Mouse (Mus musculus): ENCODE results near the gene Cbr4. TPM values are rescaled to one million over a fixed set of nuclear protein-coding genes. Genes with fewer than 3 reads are reported as not detected.

Gene Cbr4
- total and polyA plus RNA-seq, 3 experiments = 37.0 to 59.1 (median 40.2) TPM

DNA sequence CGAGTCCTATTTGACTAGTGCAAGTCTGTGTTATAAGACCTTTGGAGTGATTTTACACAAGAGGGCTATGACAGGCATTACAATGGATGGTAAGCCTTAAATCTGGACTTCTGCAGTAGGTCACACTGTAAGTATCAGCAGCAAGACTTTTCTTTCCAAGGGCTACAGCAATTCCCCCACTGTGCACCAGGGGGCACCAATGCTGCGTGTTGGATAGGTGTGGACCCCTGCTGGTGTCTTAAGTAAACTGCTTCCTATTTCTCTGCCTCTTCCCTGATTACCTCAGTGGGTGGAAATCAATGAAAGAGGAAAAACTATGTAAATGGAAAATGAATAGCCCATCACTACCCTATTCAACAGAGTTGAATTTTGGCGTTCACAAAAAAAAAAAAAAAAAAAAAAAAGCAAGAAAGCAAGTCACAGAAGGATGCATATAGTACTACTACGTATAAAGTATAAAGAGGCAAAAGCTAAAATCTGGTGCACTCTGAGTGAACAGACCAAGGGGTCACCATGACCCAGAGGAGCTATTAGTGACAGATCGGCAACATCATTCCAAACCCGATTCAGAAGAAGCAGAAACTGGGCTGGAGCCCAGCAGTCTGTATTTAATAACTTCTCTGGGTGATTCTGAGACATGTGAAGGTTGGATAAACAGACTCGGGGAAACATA lies 52.4 kb downstream of the Cbr4 start:
- dilution Hi-C loops (cut with MboI; ENCODE audit: extremely low pct_ligation_motif_present, extremely low pct_unique_long_range_greater_than_20kb, low sequenced_read_pairs) = no loop called here
- peaks cover 3 to 17% of the 10 kb centered on the region in 2 experiments for H3K36me3 ChIP-seq (replicated peaks in 1 of 2; ENCODE audit: control insufficient read depth in 1 of 2, insufficient read depth in 1 of 2, low read length in 1 of 2)

DNA sequence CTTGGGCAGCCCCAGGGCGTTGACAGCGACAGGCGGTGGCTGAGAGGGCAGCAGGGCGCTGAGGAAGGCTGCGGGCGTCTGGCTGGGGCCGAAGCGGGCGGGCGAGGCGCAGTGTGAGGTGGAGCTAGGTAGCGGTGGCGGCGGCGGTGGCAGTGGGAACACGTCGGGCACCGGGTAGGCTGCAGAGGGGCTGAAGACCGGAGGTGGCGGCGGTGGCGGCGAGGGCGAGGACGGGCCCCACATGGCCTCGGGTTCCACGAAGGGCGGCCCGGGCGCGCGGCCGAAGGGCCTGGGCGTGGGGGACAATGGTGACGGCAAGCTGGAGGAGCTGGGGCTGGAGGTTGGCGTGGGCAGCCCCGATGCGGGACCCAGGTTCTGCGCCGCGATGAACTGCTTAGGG lies 62.1 kb downstream of the Cbr4 start:
- H3K4me3 ChIP-seq (replicated peaks in 1 of 3; ENCODE audit: low read depth in 2 of 3, low read length in 2 of 3, poor library complexity in 1 of 3) = no peak overlapping the region
- in situ Hi-C loops (cut with MboI; ENCODE audit: low pct_ligation_motif_present, low pct_unique_long_range_greater_than_20kb, low sequenced_read_pairs) (no loop called here), dilution Hi-C loops (cut with MboI; ENCODE audit: extremely low pct_ligation_motif_present, extremely low pct_unique_long_range_greater_than_20kb, low sequenced_read_pairs) (no loop called here)
- no peak overlapping the region for H3K27ac ChIP-seq (ENCODE audit: insufficient read depth, low read depth)
- H3K27me3 ChIP-seq (replicated peaks) = no peaks in the 10 kb centered on the region
- H3K4me1 ChIP-seq (ENCODE audit: control insufficient read depth in 1 of 2, insufficient read depth in 2 of 2) = peaks cover 2 to 22% of the 10 kb centered on the region in 2 experiments; a peak in 3 of 4 replicates
- DNase-seq (ENCODE audit: extremely low read depth) = no peak
- peaks cover 18% of the 10 kb centered on the region for H3K9me3 ChIP-seq (replicated peaks; ENCODE audit: low read length)
- TF ChIP-seq CTCF (conservative IDR thresholded peaks at IDR 0.05 in 1 of 2, IDR thresholded peaks at IDR 0.05 in 1 of 2; ENCODE audit: low read depth in 2 of 2, low read length in 2 of 2) = no peak
- no peak for TF ChIP-seq PAX5 (IDR thresholded peaks at IDR 0.05; ENCODE audit: low read length)
- TF ChIP-seq SIN3A (IDR thresholded peaks at IDR 0.05; ENCODE audit: low read length) = no peak
- TF ChIP-seq BHLHE40 (IDR thresholded peaks at IDR 0.05; ENCODE audit: low read depth, low read length) = no peak
- no peak for TF ChIP-seq JUND (conservative IDR thresholded peaks at IDR 0.05; ENCODE audit: low read depth, low read length)
- TF ChIP-seq EP300 (IDR thresholded peaks at IDR 0.05; ENCODE audit: low read length) = no peak
- TF ChIP-seq KAT2A (IDR thresholded peaks at IDR 0.05; ENCODE audit: insufficient replicate concordance, low read length) = no peak
- TF ChIP-seq ZC3H11A (IDR thresholded peaks at IDR 0.05; ENCODE audit: low read depth, low read length) = no peak
- no peak for TF ChIP-seq MAFK (IDR thresholded peaks at IDR 0.05; ENCODE audit: insufficient replicate concordance, low read length)
- no peak for TF ChIP-seq HCFC1 (IDR thresholded peaks at IDR 0.05; ENCODE audit: low read depth, low read length)
- TF ChIP-seq USF2 (conservative IDR thresholded peaks at IDR 0.05; ENCODE audit: low read depth, low read length) = no peak
- no peak for TF ChIP-seq ETS1 (conservative IDR thresholded peaks at IDR 0.05; ENCODE audit: low read depth, low read length)
- no peak for TF ChIP-seq ZKSCAN1 (IDR thresholded peaks at IDR 0.05; ENCODE audit: borderline replicate concordance, low read depth, low read length)
- TF ChIP-seq MYC (IDR thresholded peaks at IDR 0.05; ENCODE audit: low read depth, low read length) = no peak
- no peak for TF ChIP-seq UBTF (IDR thresholded peaks at IDR 0.05; ENCODE audit: low read depth, low read length)
- no peak for TF ChIP-seq ELF1 (IDR thresholded peaks at IDR 0.05; ENCODE audit: low read depth, low read length)
- TF ChIP-seq IRF4 (IDR thresholded peaks at IDR 0.05; ENCODE audit: low read depth, low read length) = no peak
- no peak overlapping the region for H3K4me2 ChIP-seq (ENCODE audit: insufficient read depth, low read depth, poor library complexity, severe bottlenecking)
- H3K9ac ChIP-seq (ENCODE audit: insufficient read depth, low read depth) = no peak overlapping the region
- peaks cover 14 to 18% of the 10 kb centered on the region in 2 experiments for H3K36me3 ChIP-seq (replicated peaks in 1 of 2; ENCODE audit: control insufficient read depth in 1 of 2, insufficient read depth in 1 of 2, low read length in 1 of 2)
- no peaks in the 10 kb centered on the region; the same call in 1 of the 2 replicates for H3K79me2 ChIP-seq (replicated peaks; ENCODE audit: control insufficient read depth, extremely low read depth, insufficient read depth, poor library complexity, severe bottlenecking)

More for the DNA sequence above, 52.4 kb downstream of the Cbr4 start:
- Histone ChIP-seq H3K4me3 (replicated peaks in 1 of 3; ENCODE audit: low read depth in 2 of 3, low read length in 2 of 3, poor library complexity in 1 of 3) (no peak overlapping the region), H3K79me2 (replicated peaks; ENCODE audit: control insufficient read depth, extremely low read depth, insufficient read depth, poor library complexity, severe bottlenecking) (no peaks in the 10 kb centered on the region), H3K4me1 (ENCODE audit: control insufficient read depth in 1 of 2, insufficient read depth in 2 of 2) (no peaks in the 10 kb centered on the region), H3K4me2 (ENCODE audit: insufficient read depth, low read depth, poor library complexity, severe bottlenecking) (no peak overlapping the region), H3K27me3 (replicated peaks) (no peaks in the 10 kb centered on the region), H3K9ac (ENCODE audit: insufficient read depth, low read depth) (no peak overlapping the region), H3K9me3 (replicated peaks; ENCODE audit: low read length) (no peaks in the 10 kb centered on the region), H3K27ac (ENCODE audit: insufficient read depth, low read depth) (no peak overlapping the region)
- in situ Hi-C loops (cut with MboI; ENCODE audit: low pct_ligation_motif_present, low pct_unique_long_range_greater_than_20kb, low sequenced_read_pairs) = loop anchor here (10.0 kb wide), 1 partner anchor 155 kb away; no protein-coding TSS in a partner anchor
- TF ChIP-seq CHD2 (IDR thresholded peaks at IDR 0.05; ENCODE audit: low read length) (no peak), JUN (IDR thresholded peaks at IDR 0.05; ENCODE audit: insufficient read depth, low read depth, low read length) (peak; percentile 16; the same call in 1 of the 2 replicates), MXI1 (IDR thresholded peaks at IDR 0.05; ENCODE audit: low read depth, low read length) (no peak), ZNF384 (IDR thresholded peaks at IDR 0.05; ENCODE audit: low read depth, low read length) (peak; percentile 74), ELF1 (IDR thresholded peaks at IDR 0.05; ENCODE audit: low read depth, low read length) (peak; percentile 67), MAZ (IDR thresholded peaks at IDR 0.05; ENCODE audit: low read depth, low read length) (peak; percentile 36; the same call in 1 of the 2 replicates), SIN3A (IDR thresholded peaks at IDR 0.05; ENCODE audit: low read length) (peak; percentile 54; the same call in 1 of the 2 replicates), E2F4 (IDR thresholded peaks at IDR 0.05; ENCODE audit: insufficient replicate concordance, low read depth, low read length) (no peak), USF1 (IDR thresholded peaks at IDR 0.05; ENCODE audit: low read depth, low read length) (no peak), ZKSCAN1 (IDR thresholded peaks at IDR 0.05; ENCODE audit: borderline replicate concordance, low read depth, low read length) (no peak), MYC (IDR thresholded peaks at IDR 0.05; ENCODE audit: low read depth, low read length) (0 out of 2 replicates have a peak, but pooled peaks have one; percentile 60), USF2 (conservative IDR thresholded peaks at IDR 0.05; ENCODE audit: low read depth, low read length) (no peak), TBP (conservative IDR thresholded peaks at IDR 0.05; ENCODE audit: low read depth, low read length) (no peak), POLR2AphosphoS2 (IDR thresholded peaks at IDR 0.05; ENCODE audit: low read depth, low read length) (no peak), RAD21 (IDR thresholded peaks at IDR 0.05; ENCODE audit: low read depth, low read length) (peak; percentile 99), NRF1 (IDR thresholded peaks at IDR 0.05; ENCODE audit: low read depth, low read length) (no peak), CTCF (conservative IDR thresholded peaks at IDR 0.05 in 1 of 2, IDR thresholded peaks at IDR 0.05 in 1 of 2; ENCODE audit: low read depth in 2 of 2, low read length in 2 of 2) (peak; percentile 99 to 100), NELFE (IDR thresholded peaks at IDR 0.05; ENCODE audit: low read depth, low read length) (peak; percentile 91; the same call in 1 of the 2 replicates), MAX (IDR thresholded peaks at IDR 0.05; ENCODE audit: low read length) (0 out of 2 replicates have a peak, but pooled peaks have one; percentile 26), ZC3H11A (IDR thresholded peaks at IDR 0.05; ENCODE audit: low read depth, low read length) (peak; percentile 96), SMC3 (IDR thresholded peaks at IDR 0.05; ENCODE audit: low read depth, low read length) (peak; percentile 100), IRF4 (IDR thresholded peaks at IDR 0.05; ENCODE audit: low read depth, low read length) (no peak; the same call in 1 of the 2 replicates), JUND (conservative IDR thresholded peaks at IDR 0.05; ENCODE audit: low read depth, low read length) (0 out of 2 replicates have a peak, but pooled peaks have one; percentile 47), GABPA (IDR thresholded peaks at IDR 0.05; ENCODE audit: insufficient replicate concordance, low read depth, low read length) (no peak)
- DNase-seq (ENCODE audit: extremely low read depth) = peak; percentile 87

Data from CH12.LX (cell line).